Mouse (Mus musculus) erythroblast, embryonic 14.5 days (primary cell): ENCODE measurements around the gene Ctnnd2. TPM values are rescaled to one million over a fixed set of nuclear protein-coding genes. Genes with fewer than 3 reads are reported as not detected.

Experiments
- H3K27me3 ChIP-seq: 2 replicates; pipeline ENCODE4 v1.6.1; 2012; ENCODE audit warnings: inconsistent platforms; ENCODE audit not compliant: control insufficient read depth
- H3K36me3 ChIP-seq: 2 replicates; pipeline ENCODE4 v1.6.1; 2012; ENCODE audit warnings: mild to moderate bottlenecking, inconsistent platforms; ENCODE audit not compliant: control insufficient read depth
- H3K4me1 ChIP-seq: 2 replicates; pipeline ENCODE4 v1.6.1; 2012; ENCODE audit warnings: inconsistent platforms; ENCODE audit not compliant: control insufficient read depth
- H3K4me3 ChIP-seq: replicated peaks from 2 replicates; pipeline ENCODE3; 2012; ENCODE audit warnings: moderate library complexity, mild to moderate bottlenecking, inconsistent platforms
- H3K9me3 ChIP-seq: 2 replicates; pipeline ENCODE4 v1.6.1; 2012; ENCODE audit warnings: low read length, inconsistent platforms, mixed read lengths; ENCODE audit not compliant: control insufficient read depth
- GATA1 ChIP-seq: IDR thresholded peaks from 2 replicates; pipeline ENCODE4 v1.6.1; 2012; ENCODE audit warnings: low read length, inconsistent platforms, mixed read lengths
- TAL1 ChIP-seq: IDR thresholded peaks from 3 replicates; pipeline ENCODE4 v1.6.1; 2012; ENCODE audit warnings: low read length, inconsistent platforms, mixed read lengths
- polyA plus RNA-seq: library from polyadenylated mRNA; stranded (reverse); fragments of >175 nt; gene quantifications from 2 replicates; pipeline ENCODE4 v1.2.3, GENCODE M21; 2012

Ctnnd2 gene
- polyA plus RNA-seq, 1 experiment = not detected

- Histone ChIP-seq H3K4me3 (no peak overlapping the region), H3K9me3 (no peaks in the 10 kb centered on the region)
- TF ChIP-seq TAL1 (no peak), GATA1 (no peak)
These were observed 462.1 kb downstream of the Ctnnd2 start for GRCm38 (mm10) chr15:30634522-30634921.

DNA sequence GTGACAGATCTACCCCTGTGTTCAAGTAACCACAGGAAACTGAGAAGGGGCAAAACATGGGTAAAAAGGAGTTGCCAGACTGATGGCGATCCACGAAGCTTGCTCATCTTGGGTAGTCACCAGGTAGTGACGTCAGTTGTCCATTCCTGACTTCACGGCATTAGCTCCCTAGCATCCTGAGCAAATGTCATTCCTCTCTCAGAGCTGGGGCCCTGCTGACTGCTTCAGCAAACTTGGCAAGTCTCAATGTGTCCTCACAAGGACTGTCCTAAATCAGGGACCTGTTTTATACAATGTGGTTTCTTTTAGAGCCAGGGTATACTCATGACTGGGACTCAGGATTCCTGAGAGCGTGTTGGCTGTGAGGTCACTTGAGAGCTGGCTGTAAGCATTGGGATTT, 468.3 kb downstream of the Ctnnd2 start:
- Histone ChIP-seq H3K4me3 (no peak overlapping the region), H3K36me3 (no peaks in the 10 kb centered on the region), H3K27me3 (peaks cover 4% of the 10 kb centered on the region), H3K9me3 (peaks cover 2% of the 10 kb centered on the region; the same call in 1 of the 2 replicates), H3K4me1 (no peaks in the 10 kb centered on the region)
- TF ChIP-seq TAL1 (no peak), GATA1 (no peak)

More at GRCm38 (mm10) chr15:30634522-30634921, 462.1 kb downstream of the Ctnnd2 start:
- no peaks in the 10 kb centered on the region for H3K36me3 ChIP-seq
- no peaks in the 10 kb centered on the region for H3K4me1 ChIP-seq
- no peaks in the 10 kb centered on the region for H3K27me3 ChIP-seq

DNA sequence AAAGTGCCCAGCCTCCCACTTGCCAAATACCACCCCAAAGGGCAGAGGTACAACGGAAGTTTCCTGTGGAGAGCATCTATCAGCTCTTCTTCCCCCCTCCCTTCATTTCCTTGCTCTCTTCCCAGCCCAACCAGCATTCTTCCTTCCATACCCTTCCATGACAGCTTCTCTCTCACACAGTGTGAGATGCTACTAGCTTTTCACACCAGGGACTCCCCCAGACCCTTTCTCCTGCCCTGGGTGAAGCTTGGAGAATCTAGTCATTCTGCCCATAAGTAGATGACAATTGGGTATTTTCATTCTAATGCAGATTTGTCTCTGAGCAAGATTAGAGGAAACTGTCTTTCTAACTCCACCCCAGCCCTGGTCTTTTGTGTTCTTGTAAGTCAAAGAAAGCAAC, 473.3 kb downstream of the Ctnnd2 start:
- H3K9me3 ChIP-seq = peaks cover 2% of the 10 kb centered on the region; the same call in 1 of the 2 replicates
- no peaks in the 10 kb centered on the region for H3K4me1 ChIP-seq
- TF ChIP-seq GATA1 (no peak), TAL1 (no peak)
- peaks cover 30% of the 10 kb centered on the region for H3K27me3 ChIP-seq
- no peaks in the 10 kb centered on the region for H3K36me3 ChIP-seq
- no peak overlapping the region for H3K4me3 ChIP-seq

DNA sequence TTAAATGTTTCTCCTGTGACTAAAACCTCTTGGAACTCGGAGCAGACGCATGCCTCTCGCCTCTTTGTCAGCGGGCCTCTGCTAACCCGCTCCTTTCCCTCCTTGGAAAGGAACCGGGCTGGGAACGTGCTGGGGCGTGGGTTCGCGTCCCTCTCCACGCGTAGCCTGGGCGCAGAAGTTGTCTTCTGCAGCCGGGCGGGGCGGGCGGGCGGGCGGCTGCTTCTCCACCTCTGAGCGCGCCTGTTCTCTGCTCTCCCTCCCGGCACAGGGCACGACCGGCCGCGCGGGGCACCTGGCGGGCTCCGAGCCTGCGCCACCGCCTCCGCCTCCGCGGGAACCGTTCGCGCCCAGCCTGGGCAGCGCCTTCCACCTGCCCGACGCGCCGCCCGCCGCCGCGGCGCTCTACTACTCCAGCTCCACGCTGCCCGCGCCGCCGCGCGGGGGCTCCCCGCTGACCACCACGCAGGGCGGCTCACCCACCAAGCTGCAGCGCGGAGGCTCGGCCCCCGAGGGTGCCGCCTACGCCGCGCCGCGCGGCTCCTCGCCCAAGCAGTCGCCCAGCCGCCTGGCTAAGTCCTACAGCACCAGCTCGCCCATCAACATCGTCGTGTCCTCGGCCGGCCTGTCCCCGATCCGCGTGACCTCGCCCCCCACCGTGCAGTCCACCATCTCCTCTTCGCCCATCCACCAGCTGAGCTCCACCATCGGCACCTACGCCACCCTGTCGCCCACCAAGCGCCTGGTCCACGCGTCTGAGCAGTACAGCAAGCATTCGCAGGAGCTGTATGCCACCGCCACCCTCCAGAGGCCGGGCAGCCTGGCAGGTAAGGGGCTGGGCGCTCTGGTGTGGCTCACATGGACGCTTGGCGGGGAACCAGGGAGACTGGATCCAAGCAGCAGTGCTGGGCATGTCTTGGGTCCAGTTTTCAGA, 474.4 kb downstream of the Ctnnd2 start:
- Histone ChIP-seq H3K36me3 (no peaks in the 10 kb centered on the region), H3K27me3 (peaks cover 30% of the 10 kb centered on the region), H3K4me3 (no peak overlapping the region), H3K4me1 (no peaks in the 10 kb centered on the region), H3K9me3 (peaks cover 2% of the 10 kb centered on the region; the same call in 1 of the 2 replicates)
- TF ChIP-seq GATA1 (no peak), TAL1 (no peak)

DNA sequence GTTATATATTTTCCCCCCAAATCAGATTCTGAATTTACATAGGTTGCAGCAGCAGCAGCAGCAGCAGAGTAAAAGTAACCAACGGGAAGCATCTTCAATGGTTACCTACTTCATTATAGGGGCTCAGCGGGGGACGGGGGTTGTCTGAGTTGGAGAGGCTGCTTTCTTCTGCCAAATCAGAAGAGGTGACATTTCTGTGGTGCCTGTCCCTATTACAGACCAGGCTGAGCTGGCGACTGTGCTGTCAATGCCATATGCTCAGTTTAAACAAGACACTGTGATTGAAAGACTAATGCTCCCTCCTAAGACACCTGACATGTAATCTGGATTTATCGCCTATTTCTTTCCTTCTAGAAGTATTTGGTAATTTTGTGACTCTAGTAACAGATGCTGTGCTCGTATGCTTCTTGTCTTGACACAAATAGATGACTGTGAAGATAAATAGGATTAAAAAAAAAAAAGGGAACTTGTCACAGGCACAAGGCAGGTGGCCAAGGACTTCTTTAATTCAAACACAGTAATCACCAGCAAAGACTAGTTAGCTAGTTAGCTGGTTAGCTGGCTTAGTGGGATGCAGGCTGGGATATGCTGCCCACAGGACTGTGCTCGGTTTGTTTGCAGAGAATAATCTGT, 475.4 kb downstream of the Ctnnd2 start:
- TF ChIP-seq TAL1 (no peak), GATA1 (no peak)
- Histone ChIP-seq H3K9me3 (no peaks in the 10 kb centered on the region; the same call in 1 of the 2 replicates), H3K27me3 (peaks cover 30% of the 10 kb centered on the region), H3K36me3 (no peaks in the 10 kb centered on the region), H3K4me3 (no peak overlapping the region), H3K4me1 (no peaks in the 10 kb centered on the region)

DNA sequence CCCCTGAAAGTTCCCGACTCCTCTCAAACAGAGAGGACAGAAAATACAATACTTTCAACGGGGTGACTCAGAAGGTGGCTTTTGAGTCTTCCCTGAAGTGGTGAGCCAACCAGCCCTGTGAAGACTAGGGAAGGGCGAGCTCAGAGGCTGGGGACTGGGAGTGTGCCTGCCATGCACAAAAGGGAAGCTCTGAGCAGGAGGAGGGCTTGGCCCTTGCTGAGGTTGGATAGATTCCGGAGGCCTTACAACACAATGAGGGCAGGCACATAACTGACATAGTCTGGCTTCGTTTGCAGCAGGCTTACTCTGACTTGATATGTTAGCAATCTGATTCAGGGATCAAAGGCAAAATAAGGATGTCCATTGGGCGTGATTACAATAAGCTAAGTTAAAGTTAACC, 477.6 kb downstream of the Ctnnd2 start:
- no peaks in the 10 kb centered on the region; the same call in 1 of the 2 replicates for H3K9me3 ChIP-seq
- no peaks in the 10 kb centered on the region for H3K4me1 ChIP-seq
- no peak for TF ChIP-seq GATA1
- TF ChIP-seq TAL1 = no peak
- peaks cover 30% of the 10 kb centered on the region for H3K27me3 ChIP-seq
- no peaks in the 10 kb centered on the region for H3K36me3 ChIP-seq
- H3K4me3 ChIP-seq = no peak overlapping the region

DNA sequence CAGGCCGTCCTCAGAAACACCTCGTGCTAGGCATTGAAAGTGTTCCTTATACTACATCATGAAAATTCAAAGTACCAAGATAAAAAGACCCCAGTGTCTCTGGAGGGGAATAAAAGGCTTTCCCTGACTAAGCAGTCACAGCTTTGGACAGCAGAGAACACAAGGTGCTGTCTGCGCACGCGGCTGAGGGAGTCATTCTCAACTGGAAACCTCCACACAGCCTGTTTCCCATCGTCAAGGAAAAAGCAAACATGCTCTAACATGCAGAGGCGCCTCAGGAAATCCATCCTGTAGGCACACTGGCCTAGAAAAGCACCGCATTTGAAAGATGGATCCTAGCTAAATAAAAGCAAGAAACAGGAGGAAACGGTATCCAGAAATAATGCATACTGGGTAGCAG, 483.0 kb downstream of the Ctnnd2 start:
- Histone ChIP-seq H3K4me1 (no peaks in the 10 kb centered on the region), H3K27me3 (no peaks in the 10 kb centered on the region), H3K9me3 (no peaks in the 10 kb centered on the region), H3K36me3 (no peaks in the 10 kb centered on the region), H3K4me3 (no peak overlapping the region)
- TF ChIP-seq GATA1 (no peak), TAL1 (no peak)

DNA sequence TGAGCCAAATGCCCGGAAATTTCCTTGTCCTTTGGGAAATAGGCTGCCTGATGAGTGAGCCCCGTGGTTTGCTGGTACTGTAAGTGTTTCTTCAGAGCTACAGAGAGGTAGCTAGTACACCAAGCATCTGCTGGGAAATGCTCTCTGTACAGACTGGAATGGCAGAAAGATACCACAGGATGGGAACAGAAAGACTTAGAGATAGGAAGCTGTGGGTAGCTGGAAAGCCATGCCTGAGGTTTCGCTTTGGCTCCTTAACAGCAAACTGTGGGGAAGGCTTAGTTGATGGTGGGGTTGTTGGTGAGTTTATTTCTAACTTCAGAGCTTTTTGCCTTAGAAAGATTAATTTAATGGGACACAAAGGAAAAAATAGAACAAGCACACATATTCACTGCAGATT, 485.2 kb downstream of the Ctnnd2 start:
- H3K4me3 ChIP-seq = no peak overlapping the region

GRCm38 (mm10) chr15:30660539-30661149, 488.3 kb downstream of the Ctnnd2 start:
- Histone ChIP-seq H3K36me3 (no peaks in the 10 kb centered on the region), H3K27me3 (no peaks in the 10 kb centered on the region), H3K4me1 (no peaks in the 10 kb centered on the region), H3K4me3 (no peak overlapping the region), H3K9me3 (no peaks in the 10 kb centered on the region)
- TF ChIP-seq TAL1 (no peak), GATA1 (no peak)

More for the DNA sequence above, 485.2 kb downstream of the Ctnnd2 start:
- Histone ChIP-seq H3K9me3 (no peaks in the 10 kb centered on the region), H3K36me3 (no peaks in the 10 kb centered on the region), H3K4me1 (no peaks in the 10 kb centered on the region), H3K27me3 (no peaks in the 10 kb centered on the region)
- TF ChIP-seq GATA1 (no peak), TAL1 (no peak)
